ENCODE assay signal across 29 mouse cellular contexts in genomic region chr6:125685420-125685819, GRCm38 (mm10). TPM values are rescaled to one million over a fixed set of nuclear protein-coding genes. Genes with fewer than 3 reads are reported as not detected.
A peak's percentile ranks its signal among the peaks of the same experiment; 100 is the strongest.
DNase-seq lines count a peak whose midpoint lies in the region; ATAC-seq and TF ChIP-seq lines count a peak whose summit lies in the region.
"Had no signal": no experiment of that assay in that cellular context is flagged by ENCODE, and none has a peak within 500 bp of the region (broad histone marks: within the 10 kb centered on the region; RNA-seq: fewer than 3 reads in every experiment).

No protein-coding gene starts in this region.

- H3K27ac ChIP-seq in liver, adult 2 months (replicated peaks; ENCODE audit: insufficient read depth, low read depth, low read length): no peak overlapping the region
- H3K27ac ChIP-seq in liver, embryonic 11.5 days (ENCODE audit: low read depth, low read length): no peak overlapping the region
- H3K27ac ChIP-seq in macrophage: peak overlapping the region; percentile 38
- H3K27ac ChIP-seq: forebrain, embryonic 12.5 days; forebrain, embryonic 15.5 days; heart, adult 2 months; hindbrain, embryonic 10.5 days; hindbrain, embryonic 13.5 days; hindbrain, postnatal 0 days had no signal

- DNase-seq in liver, adult 2 months (ENCODE audit: extremely low read depth, low read depth, low spot score): peak; percentile 20
- no peak for DNase-seq in liver, embryonic 11.5 days (ENCODE audit: low spot score)
- no peak for DNase-seq in cerebellum, adult 18-20 months
- DNase-seq in left cerebral cortex, postnatal 14 days (ENCODE audit: low spot score in 2 of 2): no peak
- DNase-seq in layer of hippocampus, adult 18-20 months (ENCODE audit: low spot score in 2 of 2): no peak
- DNase-seq: adrenal gland, postnatal 10 days; adrenal gland, postnatal 36 days; B cell, adult 2 months; cerebellum, adult 11 months; cerebellum, adult 8-10 months; cerebellum, postnatal 10 days; cerebellum, postnatal 36 days; gastrocnemius, postnatal 25 days; heart, adult 2 months had no signal

- no peak for TF ChIP-seq CTCF in liver, adult 2 months (IDR thresholded peaks at IDR 0.05; ENCODE audit: low read depth, low read length)

- no peak overlapping the region for H3K9ac ChIP-seq in liver, adult 2 months (ENCODE audit: low read depth, low read length)
- H3K9ac ChIP-seq in liver, embryonic 11.5 days (ENCODE audit: low read depth, low read length): no peak overlapping the region
- H3K9ac ChIP-seq: forebrain, embryonic 12.5 days; forebrain, embryonic 15.5 days; hindbrain, embryonic 13.5 days had no signal

- TF ChIP-seq POLR2A in liver, adult 2 months (IDR thresholded peaks at IDR 0.05; ENCODE audit: extremely low read depth, insufficient read depth, low read length): no peak

- no peak overlapping the region for H3K4me3 ChIP-seq in liver, adult 2 months (ENCODE audit: insufficient read depth, low read depth, low read length)
- H3K4me3 ChIP-seq in liver, embryonic 11.5 days (ENCODE audit: low read depth, low read length): no peak overlapping the region
- no peak overlapping the region for H3K4me3 ChIP-seq in macrophage (ENCODE audit: inconsistent target)
- H3K4me3 ChIP-seq: forebrain, embryonic 12.5 days; forebrain, embryonic 15.5 days; heart, adult 2 months; hindbrain, embryonic 10.5 days; hindbrain, embryonic 13.5 days had no signal

- H3K27me3 ChIP-seq in liver, adult 2 months (ENCODE audit: control insufficient read depth, insufficient read depth, low read length): peaks cover 2% of the 10 kb centered on the region; the same call in 1 of the 2 replicates
- H3K27me3 ChIP-seq in liver, embryonic 11.5 days (replicated peaks; ENCODE audit: control insufficient read depth, insufficient read depth, low read length): peaks cover 2% of the 10 kb centered on the region

- no peaks in the 10 kb centered on the region for H3K79me2 ChIP-seq in liver, adult 2 months (ENCODE audit: control insufficient read depth, insufficient read depth, low read length)
- H3K79me2 ChIP-seq in macrophage (ENCODE audit: inconsistent target): no peaks in the 10 kb centered on the region

- intact Hi-C loops in left cerebral cortex, postnatal 14 days (cut with DNase I): no loop called here

- no peak for ATAC-seq in liver, embryonic 11.5 days (replicated peaks; ENCODE audit: low FRiP score)
- ATAC-seq in monocyte, adult 5-6 weeks (replicated peaks; ENCODE audit: insufficient number of reproducible peaks, low FRiP score, low TSS enrichment, poor library complexity, severe bottlenecking): 0 out of 2 replicates have a peak, but pooled peaks have one; percentile 44
- ATAC-seq: forebrain, embryonic 15.5 days; hindbrain, postnatal 0 days; inflammation-experienced regulatory T-cells, adult 6 months; Patski had no signal

- no peaks in the 10 kb centered on the region for H3K9me3 ChIP-seq in liver, embryonic 11.5 days (ENCODE audit: control insufficient read depth, low read length)
- H3K9me3 ChIP-seq: forebrain, embryonic 12.5 days; forebrain, embryonic 15.5 days; hindbrain, embryonic 10.5 days; hindbrain, embryonic 13.5 days had no signal

- no peaks in the 10 kb centered on the region for H3K4me1 ChIP-seq in liver, adult 2 months (ENCODE audit: control insufficient read depth, insufficient read depth, low read length)
- H3K4me1 ChIP-seq in liver, embryonic 11.5 days (replicated peaks; ENCODE audit: control insufficient read depth, insufficient read depth, low read length): no peaks in the 10 kb centered on the region

- no peak overlapping the region for H3K4me2 ChIP-seq in liver, embryonic 11.5 days
- H3K4me2 ChIP-seq: forebrain, embryonic 12.5 days; forebrain, embryonic 15.5 days; heart, embryonic 11.5 days; hindbrain, embryonic 13.5 days had no signal

- H3K36me3 ChIP-seq in liver, adult 2 months (ENCODE audit: control insufficient read depth, insufficient read depth, low read length): no peaks in the 10 kb centered on the region
- no peaks in the 10 kb centered on the region for H3K36me3 ChIP-seq in liver, embryonic 11.5 days (ENCODE audit: control insufficient read depth, insufficient read depth, low read length)
- H3K36me3 ChIP-seq in macrophage (ENCODE audit: inconsistent target): no peaks in the 10 kb centered on the region
- H3K36me3 ChIP-seq: forebrain, embryonic 12.5 days; forebrain, embryonic 15.5 days; G1E; hindbrain, embryonic 10.5 days; hindbrain, embryonic 13.5 days had no signal

RNA-seq across cellular contexts. Expression of gene Ano2, which starts 4.8 kb away (rescaled TPM):
- total RNA-seq in liver, adult 2 months (2014; rRNA removed): 0.07 and 0.09 TPM in 2 replicates
- 0.02 TPM in 1 of 2 replicates, not detected in the other for polyA plus RNA-seq in liver, adult 2 months (2012; rRNA removed)
- 0.10 and 0.36 TPM in 2 replicates for polyA plus RNA-seq in liver, embryonic 11.5 days (2014; fragmentation: Nextera tagmentation; extraction: Ambion mirVana)
- total RNA-seq in macrophage (2018; cell fraction: chromatin; rRNA removed): 1 to 10 TPM in 1 of 26 experiments, under 1 TPM in 2, not detected in 23; 0.22 to 1.0 (median 0.36) TPM
- total RNA-seq in macrophage (2018; cell fraction: cytosol; rRNA removed): not detected
- total RNA-seq in macrophage (2018; cell fraction: nucleus; rRNA removed): not detected
- not detected in 3 replicates for polyA plus RNA-seq in macrophage (2018)
- total RNA-seq in monocyte, adult 5-6 weeks (2017): 1.0 TPM in 1 of 3 replicates, not detected in the others
- total RNA-seq in left cerebral cortex, postnatal 14 days (2021): 1 to 10 TPM in 1 of 2 experiments, under 1 TPM in 1; 0.92 to 3.5 TPM
- 1 to 10 TPM; 5.1 to 5.9 TPM for total RNA-seq in layer of hippocampus, adult 18-20 months (2021)
- total RNA-seq: CH12.LX; gastrocnemius, postnatal 25 days; heart, postnatal 25 days had no signal
- polyA plus RNA-seq: G1E; gonadal fat pad, adult 2 months; heart, postnatal 0 days; inflammation-experienced regulatory T-cells, adult 6 months had no signal
